Mouse (Mus musculus): ENCODE data around the gene Olfr695. TPM values are rescaled to one million over a fixed set of nuclear protein-coding genes. Genes with fewer than 3 reads are reported as not detected.
"Not testable (repeated sequence)": the region's sequence is repeated elsewhere in the genome, so short reads cannot be mapped to it uniquely, and the experiment has no call there.

The Olfr695 gene
- total RNA-seq (2021), result not detected
- long read RNA-seq, experiment 1, result 0 reads
- long read RNA-seq, experiment 2, result 0 reads

DNA sequence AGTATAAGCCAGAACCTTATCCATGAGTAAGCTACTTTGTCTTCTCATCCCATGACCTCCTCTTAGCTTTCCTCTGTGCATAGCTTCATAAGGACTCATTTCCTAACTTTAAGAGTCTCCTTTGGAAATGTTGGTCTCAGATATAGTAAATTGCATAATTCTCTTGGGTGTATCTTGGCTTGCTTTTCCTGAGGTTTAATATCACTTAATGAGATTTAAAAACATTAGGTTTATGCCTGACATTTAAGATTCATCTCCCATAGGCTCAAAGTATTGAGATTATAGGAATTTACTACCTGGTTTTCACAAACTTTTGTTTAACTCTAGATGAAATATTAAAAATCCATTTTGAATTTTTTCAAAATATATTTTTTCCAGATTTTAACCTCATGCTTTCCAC, at the start of gene Olfr695:
Gene Olfr695, minus strand, starts transcription at position 101 of the 400 bp plus-strand sequence.
- DNase-seq, result no peak

DNA sequence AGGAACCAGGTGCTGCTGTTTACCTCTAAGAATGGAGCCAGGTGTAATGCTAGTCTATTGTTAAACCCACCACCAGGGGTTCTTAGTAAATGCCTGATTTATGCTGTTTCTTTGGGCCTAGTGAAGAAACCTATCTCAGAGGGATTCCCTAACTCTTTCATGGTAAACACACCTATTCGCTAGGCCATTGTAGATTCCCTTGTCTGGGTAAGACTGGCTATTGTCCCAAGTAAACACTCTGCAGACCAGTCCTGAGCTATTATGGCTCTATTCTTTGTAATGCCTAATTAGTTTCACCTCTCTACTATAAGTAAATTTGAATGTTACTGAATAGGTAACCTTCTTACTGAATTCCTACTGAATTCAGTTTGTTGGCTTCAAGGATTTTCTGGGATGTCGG, 44.8 kb upstream of the Olfr695 start:
- DNase-seq, result not testable (repeated sequence)

DNA sequence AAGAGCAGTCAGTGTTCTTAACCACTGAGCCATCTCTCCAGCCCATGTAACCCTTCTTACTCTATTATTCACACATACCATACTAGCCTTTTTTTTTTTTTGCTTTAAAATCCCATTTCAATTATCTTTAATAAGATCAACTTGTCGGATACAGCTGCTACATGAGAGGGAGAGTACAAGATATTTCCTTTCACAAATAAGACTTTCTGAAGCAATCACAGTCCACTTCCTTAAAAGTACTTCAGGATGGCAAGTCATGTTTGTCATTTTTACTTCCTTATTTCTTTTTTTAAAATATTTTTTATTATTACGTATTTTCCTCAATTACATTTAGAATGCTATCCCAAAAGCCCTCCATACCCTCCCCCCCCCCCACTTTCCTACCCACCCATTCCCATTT, 42.6 kb upstream of the Olfr695 start:
- DNase-seq, result no peak

DNA sequence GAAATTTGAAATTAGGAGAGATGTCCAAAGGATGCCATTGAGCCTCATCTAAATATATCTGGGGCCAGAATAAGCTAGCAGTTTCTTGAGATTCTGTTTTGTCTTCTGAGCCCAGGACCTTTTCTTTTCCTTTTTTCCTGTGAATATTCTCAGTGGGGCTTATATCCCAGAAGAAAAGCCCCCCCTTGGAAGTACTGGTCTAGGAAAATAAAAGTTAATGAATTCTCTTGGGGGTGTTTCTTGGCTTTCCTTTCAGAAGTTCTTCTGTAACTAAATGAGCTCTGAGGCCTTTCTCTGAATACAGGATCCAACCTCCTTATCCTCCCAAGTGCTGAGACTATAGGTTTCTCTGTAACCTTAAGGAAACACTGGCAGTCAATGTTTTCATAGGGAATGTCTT, 39.1 kb upstream of the Olfr695 start, which contains the start of gene Olfr698:
Gene Olfr698, minus strand, starts transcription at position 101 of the 400 bp plus-strand sequence.
- no peak for DNase-seq

DNA sequence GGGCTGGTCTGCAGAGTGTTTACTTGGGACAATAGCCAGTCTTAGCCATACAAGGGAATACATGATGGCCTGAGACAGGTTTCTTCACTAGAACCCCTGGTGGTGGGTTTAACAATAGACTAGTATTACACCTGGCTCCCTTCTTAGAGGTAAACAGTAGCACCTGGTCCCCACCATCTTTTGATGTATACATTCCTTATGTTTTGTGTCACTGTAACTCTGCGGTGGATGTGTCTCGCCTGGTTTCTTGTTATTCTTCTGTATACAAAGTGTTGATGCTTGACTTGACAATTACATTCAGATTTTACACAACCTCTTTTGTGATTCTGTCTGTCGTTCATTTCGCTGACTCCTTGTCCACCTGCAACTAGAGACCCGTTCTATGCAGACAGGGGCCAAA, 29.6 kb upstream of the Olfr695 start:
- no peak for DNase-seq

DNA sequence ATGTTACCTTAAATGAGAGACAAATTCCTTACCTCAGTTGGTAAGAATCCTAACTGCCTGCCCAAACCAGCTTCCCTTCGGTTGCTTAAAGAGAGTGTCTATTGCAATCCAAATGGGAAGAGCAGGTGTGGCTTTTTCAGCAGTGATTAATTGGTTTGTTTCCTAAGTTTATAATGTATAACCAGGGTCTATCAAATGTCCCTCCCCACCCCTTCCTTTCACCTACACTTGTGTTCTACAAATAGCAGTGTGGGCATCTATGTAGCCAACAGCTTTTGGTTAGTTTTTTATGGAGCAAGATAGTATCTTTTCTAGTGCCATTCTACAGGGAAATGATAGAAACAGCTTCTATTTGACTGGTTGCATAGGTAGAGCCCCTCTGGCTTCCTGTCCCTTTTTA, 26.1 kb upstream of the Olfr695 start, which contains the start of gene Olfr697:
Gene Olfr697, minus strand, starts transcription at position 101 of the 400 bp plus-strand sequence.
- no peak for DNase-seq

DNA sequence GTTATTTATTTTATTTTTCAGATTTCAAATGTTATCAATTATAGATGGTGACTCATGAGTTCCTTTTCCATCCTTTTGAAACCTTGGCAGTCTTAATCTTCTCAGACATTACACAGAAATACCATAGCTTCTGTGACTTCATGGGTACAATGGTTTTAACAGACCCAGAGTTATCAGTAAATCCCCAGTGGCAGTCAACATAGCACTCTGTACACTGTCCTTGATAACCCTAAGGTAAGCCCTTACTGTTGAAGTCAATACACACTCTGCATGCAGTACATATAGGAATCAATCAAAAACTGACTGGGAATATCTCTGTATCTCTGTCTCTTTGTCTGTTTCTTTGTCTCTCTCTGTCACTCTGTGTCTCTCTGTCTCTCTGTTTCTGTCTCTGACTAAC, 20.8 kb upstream of the Olfr695 start:
- no peak for DNase-seq

DNA sequence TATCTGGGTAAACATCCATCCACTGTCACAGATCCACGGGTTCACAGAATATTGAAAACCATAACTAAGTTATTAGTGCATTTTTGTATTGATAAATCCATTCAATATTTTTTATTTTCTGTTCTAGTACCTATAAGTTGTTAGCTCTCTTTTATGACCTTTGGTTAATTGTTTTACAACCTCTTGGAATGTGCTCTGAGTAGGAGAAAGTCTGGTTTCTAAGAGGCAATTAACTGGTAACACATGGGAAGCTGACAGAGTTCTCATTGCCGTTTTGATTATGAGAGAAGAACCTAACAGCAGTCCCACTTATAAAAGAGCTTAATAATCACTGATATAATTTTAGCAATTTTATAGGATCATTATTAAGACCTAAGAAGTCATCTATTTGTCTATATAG, 17.5 kb upstream of the Olfr695 start:
- no peak for DNase-seq

DNA sequence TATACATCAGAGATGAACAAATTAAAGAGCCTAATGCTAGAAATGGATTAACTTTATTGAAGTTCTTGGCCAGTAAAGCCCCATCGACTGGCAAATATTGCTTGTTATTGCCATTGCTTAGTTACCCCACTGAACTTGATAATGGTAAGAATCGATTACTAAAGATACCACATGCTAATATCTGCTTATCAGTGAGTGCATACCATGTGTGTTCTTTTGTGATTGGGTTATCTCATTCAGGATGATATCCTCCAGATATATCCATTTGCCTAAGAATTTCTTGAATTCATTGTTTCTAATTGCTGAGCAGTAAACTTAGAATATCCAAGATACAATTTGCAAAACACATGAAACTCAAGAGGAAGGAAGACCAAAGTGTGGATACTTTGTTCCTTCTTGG, 9.5 kb upstream of the Olfr695 start:
- not testable (repeated sequence) for DNase-seq

DNA sequence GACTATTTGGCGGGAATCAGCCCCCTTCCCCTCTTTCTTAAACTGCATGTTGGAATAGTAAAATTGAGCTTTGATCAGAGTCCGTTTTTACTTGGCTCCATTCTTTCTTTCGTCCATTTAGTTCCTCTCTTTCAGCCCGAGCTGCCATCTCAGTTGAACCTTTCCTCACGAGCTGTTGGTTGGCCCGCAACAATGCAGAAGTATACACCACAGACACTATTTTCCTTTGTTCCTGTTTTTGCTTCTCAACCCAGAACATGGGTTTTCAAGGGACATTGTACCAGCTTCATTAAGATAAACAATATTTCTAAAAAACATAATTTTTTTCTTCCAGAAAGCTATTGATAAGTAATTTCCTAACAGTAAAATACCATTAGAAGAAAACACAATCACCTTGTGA, 4.7 kb downstream of the Olfr695 start:
- no peak for DNase-seq

DNA sequence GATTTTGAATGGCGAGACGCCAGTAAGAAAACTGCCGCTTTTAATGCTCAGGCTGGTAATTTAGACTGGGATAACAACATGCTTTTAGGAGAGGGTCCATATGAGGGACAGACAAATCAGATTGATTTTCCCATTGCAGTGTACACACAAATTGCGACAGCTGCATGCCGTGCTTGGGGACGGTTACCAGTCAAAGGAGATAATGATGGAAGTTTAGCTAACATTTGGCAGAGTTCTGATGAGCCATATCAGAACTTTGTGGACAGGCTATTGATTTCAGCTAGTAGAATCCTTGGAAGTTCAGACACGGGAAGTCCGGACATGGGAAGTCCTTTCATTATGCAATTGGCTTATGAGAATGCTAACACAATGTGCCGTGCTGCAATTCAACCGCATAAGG, 8.5 kb downstream of the Olfr695 start:
- DNase-seq, result not testable (repeated sequence)

DNA sequence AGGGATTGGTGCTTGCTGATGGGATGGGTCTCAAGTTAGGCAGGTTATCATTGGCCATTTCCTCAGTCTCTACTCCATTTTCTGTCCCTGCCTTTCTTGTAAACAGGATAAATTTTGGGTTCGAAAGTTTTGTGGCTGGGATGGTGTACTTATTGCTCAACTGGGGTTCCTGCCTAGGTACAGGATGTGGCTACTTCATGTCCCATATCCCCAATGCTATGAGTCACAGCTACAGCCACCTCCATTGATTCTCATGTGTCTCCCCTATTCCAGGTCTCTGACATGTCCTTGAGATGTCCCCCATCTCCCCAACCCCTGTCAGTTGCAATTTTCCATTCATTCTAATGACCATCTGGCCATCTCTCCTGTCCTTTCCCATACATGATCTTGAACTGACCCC, 19.3 kb downstream of the Olfr695 start:
- no peak for DNase-seq

DNA sequence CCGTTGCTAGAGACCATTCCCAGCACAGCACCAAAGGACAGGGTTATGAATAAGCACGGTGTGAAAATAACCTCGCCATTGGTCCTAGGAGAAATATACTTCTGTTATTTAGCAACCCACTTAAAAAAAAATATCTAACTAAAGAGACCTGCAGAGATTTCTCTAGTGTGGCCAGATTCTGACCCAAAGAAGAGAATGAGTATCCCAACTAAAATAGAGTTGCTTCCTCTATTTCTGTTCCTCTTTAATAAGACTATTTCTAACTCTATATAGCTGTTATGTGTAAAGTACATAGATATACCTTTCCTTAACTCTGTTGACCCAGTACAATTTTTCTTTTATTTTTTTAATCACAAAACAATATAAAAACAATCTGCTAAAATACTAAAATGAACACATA, 23.2 kb downstream of the Olfr695 start:
- DNase-seq, result no peak

DNA sequence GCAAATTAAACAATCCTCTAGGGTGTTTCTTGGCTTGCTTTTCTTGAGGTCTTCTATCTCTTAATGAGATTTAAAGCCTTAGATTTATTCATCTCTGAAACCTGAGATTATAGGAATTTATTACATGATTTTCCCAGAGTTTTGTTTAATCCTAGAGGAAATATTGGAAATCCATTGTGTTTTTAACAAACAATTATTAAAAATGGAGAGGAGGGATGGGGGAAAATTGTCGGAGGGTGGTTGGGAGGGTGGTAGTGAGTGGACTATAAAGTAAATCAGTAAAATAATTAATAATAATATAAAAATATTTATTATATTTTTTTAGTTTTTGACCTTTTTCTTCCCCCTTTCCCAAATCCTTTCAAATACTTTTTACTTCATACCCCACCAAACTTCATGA, 24.5 kb downstream of the Olfr695 start, which contains the start of gene Olfr694:
Gene Olfr694, minus strand, starts transcription at position 101 of the 400 bp plus-strand sequence.
- no peak for DNase-seq

DNA sequence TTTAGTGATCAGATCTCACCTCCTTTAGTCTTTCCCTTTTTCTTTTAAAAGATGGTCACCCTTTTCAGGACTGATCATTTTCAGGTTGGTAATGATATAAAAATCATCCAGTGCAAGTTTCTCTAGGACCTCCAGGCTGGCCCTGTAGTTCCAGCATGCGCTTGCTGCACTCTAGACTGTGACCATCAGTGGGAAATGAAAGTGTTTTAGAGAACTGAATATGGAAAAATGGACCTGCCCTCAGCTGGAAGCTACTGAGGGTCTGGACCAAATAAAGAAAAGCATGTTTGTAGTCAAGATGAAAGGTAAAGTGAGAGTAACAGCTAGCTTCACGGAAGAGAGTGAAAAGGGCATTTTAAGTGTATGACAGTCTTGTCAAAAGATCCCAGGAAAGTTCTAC, 30.8 kb downstream of the Olfr695 start:
- no peak for DNase-seq

DNA sequence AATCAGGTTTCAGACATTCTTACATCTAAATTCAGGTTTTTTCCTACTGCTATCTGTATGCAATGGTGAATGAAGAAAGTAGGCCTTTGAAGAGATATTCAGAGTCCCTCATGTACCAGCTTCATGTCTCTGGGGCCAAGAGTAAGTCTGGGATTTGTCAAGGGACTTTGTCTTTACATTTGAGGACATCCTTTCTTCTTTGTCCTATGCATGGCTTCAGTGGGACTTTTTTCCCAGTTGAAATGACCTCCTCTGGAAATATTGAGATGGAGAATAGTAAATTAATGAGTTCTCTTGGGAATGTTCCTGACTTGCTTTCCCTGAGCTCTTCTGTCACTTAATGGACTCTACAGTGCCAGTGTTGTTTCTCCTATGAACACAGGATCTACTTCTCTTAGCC, 35.7 kb downstream of the Olfr695 start, which contains the start of gene Olfr693:
Gene Olfr693, minus strand, starts transcription at position 101 of the 400 bp plus-strand sequence.
- no peak for DNase-seq

Other genes starting within 250 kb of the Olfr695 start
- gene Olfr693, start 35.8 kb downstream of the Olfr695 start, total RNA-seq (2021), result not detected
- not detected for gene Olfr694, start 24.6 kb downstream of the Olfr695 start, total RNA-seq (2021)
- not detected for gene Olfr697, start 26.0 kb upstream of the Olfr695 start, total RNA-seq (2021)
- gene Olfr698, start 39.0 kb upstream of the Olfr695 start, total RNA-seq (2021), result not detected
- gene Olfr699, start 76.8 kb upstream of the Olfr695 start, total RNA-seq (2021), result not detected
- gene Olfr700, start 92.4 kb upstream of the Olfr695 start, total RNA-seq (2021), result not detected
- not detected for gene Olfr701, start 97.7 kb upstream of the Olfr695 start, total RNA-seq (2021)
- not detected for gene Olfr702, start 117.5 kb upstream of the Olfr695 start, total RNA-seq (2021)
- not detected for gene Olfr703, start 127.0 kb upstream of the Olfr695 start, total RNA-seq (2021)
- not detected for gene Olfr704, start 146.8 kb upstream of the Olfr695 start, total RNA-seq (2021)
- not detected for gene Olfr705, start 160.5 kb upstream of the Olfr695 start, total RNA-seq (2021)
- gene Olfr706, start 171.8 kb upstream of the Olfr695 start, total RNA-seq (2021), result not detected
- not detected for gene Olfr707, start 184.8 kb upstream of the Olfr695 start, total RNA-seq (2021)
- not detected for gene Olfr1532-ps1, start 191.6 kb upstream of the Olfr695 start, total RNA-seq (2021)
- under 1 TPM in 1 of 2 experiments, not detected in 1; 0.07 TPM for gene Olfr709-ps1, start 215.8 kb upstream of the Olfr695 start, total RNA-seq (2021)
- not detected for gene Olfr710, start 231.9 kb upstream of the Olfr695 start, total RNA-seq (2021)
- not detected for gene Olfr6, start 247.5 kb upstream of the Olfr695 start, total RNA-seq (2021)